Mouse (Mus musculus) intestine, embryonic 14.5 days (tissue): ENCODE data around the gene Siva1. TPM values are rescaled to one million over a fixed set of nuclear protein-coding genes. Genes with fewer than 3 reads are reported as not detected.
A peak's percentile ranks its signal among the peaks of the same experiment; 100 is the strongest.

Source experiments
- ATAC-seq: fragments of 200-750 bp; cut with Nextera tagmentation; replicated peaks from 2 replicates; pipeline ENCODE4 v1.8.0; 2017; ENCODE audit warnings: low read depth, moderate number of reproducible peaks, moderate TSS enrichment, moderate library complexity; ENCODE audit not compliant: low FRiP score, low TSS enrichment
- DNase-seq: peaks from one replicate; pipeline ENCODE4 v3.0.0-alpha.2; 2018; ENCODE audit warnings: low spot score
- H3K27ac ChIP-seq: fragments of 300-500 bp; sonication (generic); 2 replicates; pipeline ENCODE4 v1.5.1; 2014; ENCODE audit warnings: low read depth, mild to moderate bottlenecking, control low read depth
- H3K27me3 ChIP-seq: fragments of 300-500 bp; sonication (generic); replicated peaks from 2 replicates; pipeline ENCODE4 v1.6.1; 2014; ENCODE audit warnings: low read length, control low read depth; ENCODE audit not compliant: control insufficient read depth, insufficient read depth
- H3K36me3 ChIP-seq: fragments of 300-500 bp; sonication (generic); 2 replicates; pipeline ENCODE4 v1.6.1; 2014; ENCODE audit warnings: low read length, control low read depth; ENCODE audit not compliant: control insufficient read depth, insufficient read depth
- H3K4me1 ChIP-seq: fragments of 300-500 bp; sonication (generic); replicated peaks from 2 replicates; pipeline ENCODE4 v1.6.1; 2014; ENCODE audit warnings: low read length, control low read depth, mixed read lengths; ENCODE audit not compliant: control insufficient read depth, insufficient read depth
- H3K4me2 ChIP-seq: fragments of 300-500 bp; sonication (generic); 2 replicates; pipeline ENCODE4 v1.6.1; 2014; ENCODE audit warnings: low read length
- H3K4me3 ChIP-seq: fragments of 300-500 bp; sonication (generic); 2 replicates; pipeline ENCODE4 v1.5.1; 2014; ENCODE audit warnings: low read depth, low read length, control low read depth, mixed read lengths
- H3K9ac ChIP-seq: fragments of 300-500 bp; sonication (generic); 2 replicates; pipeline ENCODE4 v1.6.1; 2014; ENCODE audit warnings: mild to moderate bottlenecking, low read length
- H3K9me3 ChIP-seq: fragments of 300-500 bp; sonication (generic); 2 replicates; pipeline ENCODE4 v1.6.1; 2016; ENCODE audit warnings: low read length, control low read depth; ENCODE audit not compliant: control insufficient read depth
- WGBS: fragments of 180-500 bp; shearing (Covaris S2); extraction: QIAGEN DNeasy Blood & Tissue Kit; methylation state at CpG from one replicate; pipeline ENCODE4 v1.1.7; 2014; 5-methylcytosine and 5-hydroxymethylcytosine counted together
- polyA plus RNA-seq: library from polyadenylated mRNA; unstranded; fragments of >200 nt; fragmentation: Nextera tagmentation; extraction: Ambion mirVana; gene quantifications from 2 replicates; pipeline ENCODE4 v1.2.1, GENCODE M21; 2014

The Siva1 gene
- polyA plus RNA-seq, 1 experiment from 2014 or later, result 324 TPM

DNA sequence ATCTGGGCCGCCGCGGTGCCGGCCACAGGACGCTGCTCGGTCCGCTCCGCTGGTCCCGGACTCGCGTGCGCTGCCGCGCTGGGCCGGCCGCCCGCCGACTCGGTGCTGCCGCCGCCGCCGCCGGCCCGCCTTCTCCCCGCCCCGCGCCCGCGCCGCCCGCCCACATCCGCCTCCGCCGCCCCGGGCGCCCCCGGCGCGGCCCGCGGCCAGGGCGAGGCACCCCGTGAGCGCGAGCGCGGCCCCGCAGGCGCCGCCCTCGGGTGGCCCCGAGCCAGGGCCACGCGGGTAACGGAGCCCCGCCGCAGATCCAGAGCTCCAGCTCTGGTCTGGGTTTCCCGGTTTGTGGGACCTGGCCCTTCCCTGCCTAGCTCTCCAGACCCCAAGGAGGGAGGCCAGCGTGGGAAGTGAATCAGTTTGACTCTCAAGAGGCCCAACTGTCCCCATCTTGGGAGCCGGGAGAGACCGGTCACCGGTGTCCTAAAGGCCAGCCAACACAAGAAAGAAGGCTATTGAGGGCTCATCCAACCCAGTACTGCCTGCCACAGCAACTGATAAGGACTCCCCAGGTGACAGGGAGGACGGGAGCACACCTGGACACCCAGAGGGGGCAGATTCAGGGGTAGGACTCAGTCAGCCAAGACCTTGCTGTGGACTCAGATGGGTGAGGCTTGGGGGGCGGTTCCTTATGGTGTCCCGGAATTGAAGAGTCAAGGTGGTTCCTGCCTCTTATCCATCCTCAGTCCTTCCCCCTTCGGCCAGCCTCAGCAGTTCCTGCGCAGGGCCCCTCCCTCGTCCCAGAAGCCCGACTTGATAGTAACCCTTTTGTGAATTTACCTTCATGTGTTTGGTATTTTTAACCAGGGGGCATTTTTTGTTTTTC is 29.9 kb downstream of the Siva1 start, which contains the start of gene Akt1:
Gene Akt1, minus strand, starts transcription at position 753 of the 880 bp plus-strand sequence.
- peak within 1 kb of the TSS; percentile 97 for H3K9ac ChIP-seq
- H3K27me3 ChIP-seq, result no peaks in the 10 kb centered on the region; the same call in 1 of the 2 replicates
- peak within 1 kb of the TSS; percentile 93 for H3K4me2 ChIP-seq
- peaks cover 48% of the 10 kb centered on the region for H3K4me1 ChIP-seq
- peak within 1 kb of the TSS; percentile 96 for H3K27ac ChIP-seq
- peaks cover 24% of the 10 kb centered on the region for H3K36me3 ChIP-seq
- H3K9me3 ChIP-seq, result no peaks in the 10 kb centered on the region
- peak within 1 kb of the TSS; percentile 96 for H3K4me3 ChIP-seq
- DNase-seq, result peak; percentile 88
- under 1% methylated on average over 69 of the region's 70 CpGs for WGBS
- ATAC-seq, result peak; percentile 61

DNA sequence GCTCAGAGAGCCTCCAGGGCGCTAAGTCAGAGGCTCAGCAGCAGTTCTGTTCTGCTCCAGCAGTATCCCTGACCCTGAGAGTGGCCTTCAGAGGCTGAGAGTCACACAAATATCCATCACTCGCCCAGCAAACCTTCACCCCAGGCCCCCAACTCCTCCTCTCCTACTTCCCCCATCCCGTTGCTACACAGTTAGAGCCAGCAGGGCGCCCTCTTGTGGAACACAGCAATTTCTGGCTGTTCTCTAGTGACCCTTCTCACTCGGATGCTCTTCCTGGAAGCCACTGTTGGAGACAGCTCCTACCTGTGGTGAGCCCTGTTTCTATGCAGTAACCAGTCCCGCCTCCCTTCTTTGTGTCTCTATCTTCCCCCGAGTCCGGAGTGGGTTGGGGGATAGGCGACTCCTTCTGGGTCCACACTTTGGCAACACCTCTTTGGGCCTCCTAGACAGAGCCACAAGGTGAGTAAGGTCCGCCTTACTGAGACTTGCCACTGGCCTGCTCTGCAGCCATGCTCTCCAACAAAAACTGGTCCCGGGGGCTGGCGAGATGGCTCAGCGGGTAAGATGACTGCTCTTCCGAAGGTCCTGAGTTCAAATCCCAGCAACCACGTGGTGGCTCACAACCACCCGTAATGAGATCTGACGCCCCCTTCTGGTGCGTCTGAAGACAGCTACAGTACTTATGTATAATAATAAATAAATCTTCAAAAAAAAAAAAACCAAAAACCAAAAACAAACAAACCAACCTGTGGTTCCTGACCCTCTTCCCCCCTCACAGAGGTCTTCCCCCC is 31.0 kb downstream of the Siva1 start:
- H3K27me3 ChIP-seq, result peaks cover 11% of the 10 kb centered on the region
- peak overlapping the region; percentile 96 for H3K4me3 ChIP-seq
- H3K4me1 ChIP-seq, result peaks cover 51% of the 10 kb centered on the region
- H3K9me3 ChIP-seq, result no peaks in the 10 kb centered on the region
- H3K27ac ChIP-seq, result peak overlapping the region; percentile 96
- ATAC-seq (peak; percentile 34), DNase-seq (peak; percentile 89)
- WGBS, result 17% methylated on average over 18 of the region's 18 CpGs
- peak overlapping the region; percentile 93 for H3K4me2 ChIP-seq
- H3K36me3 ChIP-seq, result peaks cover 13% of the 10 kb centered on the region
- peak overlapping the region; percentile 97 for H3K9ac ChIP-seq

DNA sequence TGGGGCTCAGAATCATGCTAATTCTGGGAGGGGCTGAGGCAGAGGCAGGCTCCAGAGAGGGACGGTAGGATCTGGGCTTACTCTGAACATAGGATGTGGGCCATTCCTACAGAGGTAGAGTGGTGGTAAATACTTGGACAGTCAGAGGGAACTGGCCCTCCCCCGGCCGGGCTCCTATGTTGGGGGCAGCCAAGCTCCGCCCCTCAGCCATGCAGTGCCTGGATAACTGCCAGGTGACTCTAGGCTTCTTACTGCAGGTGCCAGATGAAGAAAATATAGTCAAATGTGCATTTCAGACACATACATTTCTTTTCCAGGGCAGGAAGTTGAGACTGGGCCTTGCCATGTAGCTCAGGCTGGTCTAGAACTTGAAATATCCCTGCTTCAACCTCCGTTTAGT is 32.6 kb downstream of the Siva1 start:
- no peak for ATAC-seq
- H3K9ac ChIP-seq, result no peak overlapping the region
- H3K36me3 ChIP-seq, result no peaks in the 10 kb centered on the region
- H3K9me3 ChIP-seq, result no peaks in the 10 kb centered on the region
- DNase-seq, result no peak
- peaks cover 34% of the 10 kb centered on the region for H3K4me1 ChIP-seq
- H3K27ac ChIP-seq, result no peak overlapping the region
- no peak overlapping the region for H3K4me2 ChIP-seq
- WGBS, result 56% methylated on average over 5 of the region's 5 CpGs
- no peak overlapping the region for H3K4me3 ChIP-seq
- peaks cover 15% of the 10 kb centered on the region for H3K27me3 ChIP-seq

DNA sequence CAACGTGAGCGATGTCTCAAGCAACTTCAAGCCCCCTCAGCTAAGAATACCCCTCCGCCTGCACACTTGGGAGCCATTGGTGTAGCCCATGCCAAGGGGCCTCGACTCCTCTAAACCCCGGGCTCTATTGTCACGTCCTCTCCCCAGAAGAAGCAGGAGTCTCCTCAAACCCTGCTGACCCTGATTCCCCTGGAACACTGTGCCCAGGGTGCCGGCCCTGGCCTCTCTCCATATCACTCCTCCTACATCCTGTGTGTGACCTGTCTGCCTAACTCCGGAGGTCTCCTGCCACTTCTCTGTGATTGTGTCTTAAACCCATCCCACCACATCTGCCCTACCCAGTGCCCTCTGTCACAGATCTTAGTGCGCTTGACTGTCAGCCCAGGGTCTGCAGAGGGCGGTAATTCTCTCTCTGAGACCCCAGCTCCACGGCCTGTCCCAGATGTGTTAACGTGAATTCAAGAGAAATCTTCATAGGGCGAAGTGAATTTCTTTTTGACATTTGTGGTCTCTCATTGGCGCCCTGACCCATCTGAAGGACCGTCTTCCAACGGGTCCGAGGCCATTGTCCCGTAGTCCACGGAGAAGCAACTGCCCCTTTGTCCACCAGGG is 33.6 kb downstream of the Siva1 start:
- H3K36me3 ChIP-seq, result no peaks in the 10 kb centered on the region
- H3K9me3 ChIP-seq, result no peaks in the 10 kb centered on the region
- 20% methylated on average over 19 of the region's 19 CpGs for WGBS
- DNase-seq (no peak), ATAC-seq (no peak)
- H3K4me3 ChIP-seq, result peak overlapping the region; percentile 65
- peak overlapping the region; percentile 94 for H3K4me2 ChIP-seq
- H3K4me1 ChIP-seq, result peaks cover 26% of the 10 kb centered on the region
- peak overlapping the region; percentile 83 for H3K27ac ChIP-seq
- H3K27me3 ChIP-seq, result peaks cover 15% of the 10 kb centered on the region
- H3K9ac ChIP-seq, result peak overlapping the region; percentile 60

DNA sequence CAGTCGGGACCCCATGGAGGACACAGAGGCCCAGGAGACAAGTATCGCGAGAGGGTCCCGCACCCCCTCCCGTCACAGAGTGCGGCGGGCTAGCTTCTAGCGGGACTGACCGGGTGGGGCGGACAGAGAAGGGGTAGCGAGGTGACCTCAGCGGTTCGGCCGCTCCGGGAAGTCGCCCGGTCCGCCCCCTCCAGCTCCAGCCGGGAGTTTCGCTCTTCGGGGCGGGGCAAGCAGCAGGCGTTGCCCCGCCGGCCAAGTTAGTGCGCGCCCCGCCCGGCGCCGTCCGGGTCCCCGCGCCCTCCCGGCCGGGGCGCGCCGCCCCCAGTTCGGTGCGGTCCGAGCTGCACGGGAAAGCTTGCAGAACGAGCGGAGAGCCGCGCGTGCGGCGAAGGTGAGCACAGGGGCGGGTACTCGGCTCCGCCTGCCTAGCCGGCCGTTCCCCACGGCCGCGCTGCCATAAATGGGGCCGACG is 34.1 kb downstream of the Siva1 start, which contains the start of gene Zbtb42:
Gene Zbtb42, plus strand, starts transcription at position 274 of the 472 bp plus-strand sequence.
- H3K4me1 ChIP-seq, result peaks cover 26% of the 10 kb centered on the region

DNA sequence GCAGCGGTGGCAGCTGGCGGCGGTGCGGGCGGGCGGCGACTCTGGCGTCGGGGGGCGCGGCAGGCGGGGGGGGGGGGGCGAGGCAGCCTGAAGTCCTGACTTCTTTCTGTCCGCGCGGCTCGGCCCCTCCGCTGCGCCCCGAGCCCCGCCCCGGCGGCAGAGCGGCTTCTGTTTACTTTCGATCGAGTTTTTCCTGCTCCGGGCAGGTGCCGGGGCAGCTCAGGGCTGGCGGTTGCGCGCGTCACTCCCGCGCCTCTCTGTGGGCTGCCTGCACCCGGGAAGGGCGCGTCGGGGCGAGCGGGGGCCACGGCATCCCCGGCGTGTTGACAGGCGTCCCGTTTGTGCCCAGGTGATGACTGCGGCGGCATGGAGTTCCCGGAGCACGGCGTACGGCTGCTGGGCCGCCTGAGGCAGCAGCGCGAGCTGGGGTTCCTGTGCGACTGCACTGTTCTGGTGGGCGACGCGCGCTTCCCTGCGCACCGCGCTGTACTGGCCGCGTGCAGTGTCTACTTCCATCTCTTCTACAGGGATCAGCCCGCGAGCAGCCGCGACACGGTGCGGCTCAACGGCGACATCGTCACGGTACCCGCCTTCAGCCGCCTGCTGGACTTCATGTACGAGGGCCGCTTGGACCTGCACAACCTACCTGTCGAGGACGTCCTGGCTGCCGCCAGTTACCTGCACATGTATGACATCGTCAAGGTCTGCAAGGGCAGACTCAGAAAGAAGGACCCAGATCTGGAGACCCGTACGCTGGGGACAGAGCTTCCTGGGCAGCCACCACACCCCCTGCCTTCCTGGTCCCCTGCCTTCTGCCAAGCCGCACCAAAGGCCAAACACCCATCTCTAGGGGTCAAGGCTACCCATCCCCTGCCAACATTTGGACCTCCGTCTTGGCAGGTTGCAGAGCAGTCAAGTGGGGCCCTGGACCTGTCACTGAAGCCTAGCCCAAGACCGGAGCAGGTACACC is 34.8 kb downstream of the Siva1 start:
- Histone ChIP-seq H3K4me3 (peak overlapping the region; percentile 65), H3K9ac (peak overlapping the region; percentile 60), H3K36me3 (no peaks in the 10 kb centered on the region), H3K9me3 (no peaks in the 10 kb centered on the region), H3K27ac (peak overlapping the region; percentile 83), H3K27me3 (peaks cover 15% of the 10 kb centered on the region), H3K4me2 (peak overlapping the region; percentile 94), H3K4me1 (peaks cover 26% of the 10 kb centered on the region)
- ATAC-seq (peak; percentile 68), DNase-seq (peak; percentile 83)
- WGBS, result 5% methylated on average over 69 of the region's 87 CpGs

More for the DNA sequence above, 34.1 kb downstream of the Siva1 start, which contains the start of gene Zbtb42:
- DNase-seq, result peak; percentile 86
- Histone ChIP-seq H3K36me3 (no peaks in the 10 kb centered on the region), H3K27me3 (peaks cover 15% of the 10 kb centered on the region), H3K27ac (peak within 1 kb of the TSS; percentile 83), H3K4me2 (peak within 1 kb of the TSS; percentile 94), H3K9ac (peak within 1 kb of the TSS; percentile 60), H3K4me3 (peak within 1 kb of the TSS; percentile 65), H3K9me3 (no peaks in the 10 kb centered on the region)
- WGBS, result under 1% methylated on average over 48 of the region's 60 CpGs
- peak; percentile 25 for ATAC-seq

DNA sequence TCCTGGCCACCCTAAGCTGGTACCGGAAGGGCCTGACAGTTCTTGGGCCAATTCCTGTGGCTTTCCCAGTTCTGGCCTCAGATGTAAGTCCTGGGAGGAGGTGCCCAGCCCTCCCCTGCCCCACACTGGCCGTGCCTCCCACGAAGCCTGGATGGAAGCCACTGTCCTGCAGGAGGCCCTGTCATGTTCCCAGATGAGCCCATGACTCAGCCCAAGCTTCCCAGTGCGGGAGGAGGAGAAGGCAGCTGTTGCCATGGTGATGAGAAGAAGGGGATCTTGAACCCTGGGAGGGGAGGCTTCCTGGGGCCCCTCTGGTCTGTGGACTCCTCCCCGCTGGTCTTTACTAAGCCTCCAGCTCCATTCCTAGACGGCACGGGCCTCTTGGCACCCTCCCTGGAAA is 38.9 kb downstream of the Siva1 start:
- ATAC-seq, result no peak

More for the DNA sequence above, 38.9 kb downstream of the Siva1 start:
- Histone ChIP-seq H3K9me3 (no peaks in the 10 kb centered on the region), H3K27me3 (peaks cover 15% of the 10 kb centered on the region), H3K4me1 (0 out of 2 replicates have a peak, but pooled peaks cover 3% of the 10 kb centered on the region), H3K36me3 (no peaks in the 10 kb centered on the region), H3K4me2 (no peak overlapping the region), H3K27ac (no peak overlapping the region), H3K9ac (no peak overlapping the region), H3K4me3 (no peak overlapping the region)
- 59% methylated on average over 7 of the region's 7 CpGs for WGBS
- DNase-seq, result no peak
